Mouse (Mus musculus): ENCODE measurements around the gene Gpr157. TPM values are rescaled to one million over a fixed set of nuclear protein-coding genes. Genes with fewer than 3 reads are reported as not detected.

Gpr157 gene
- total and polyA plus RNA-seq, 2 experiments from 2014 or later = 0.74 to 5.4 TPM

GRCm38 (mm10) chr4:150091887-150092582 is 4.9 kb downstream of the Gpr157 start:
- no peak for ATAC-seq
- no peak overlapping the region for H3K4me3 ChIP-seq (ENCODE audit: low read length)
- no peaks in the 10 kb centered on the region for H3K36me3 ChIP-seq (ENCODE audit: insufficient read depth, low read length)
- 88% methylated on average over 18 of the region's 18 CpGs for WGBS
- no peak overlapping the region for H3K27ac ChIP-seq
- peak; percentile 64 for TF ChIP-seq CTCF (IDR thresholded peaks at IDR 0.05; ENCODE audit: low read depth)
- no peaks in the 10 kb centered on the region for H3K9me3 ChIP-seq (ENCODE audit: low read length)
- DNase-seq (ENCODE audit: low spot score) = no peak
- H3K9ac ChIP-seq (replicated peaks; ENCODE audit: low read length) = no peak overlapping the region
- peaks cover 6% of the 10 kb centered on the region; the same call in 1 of the 2 replicates for H3K4me1 ChIP-seq (ENCODE audit: insufficient read depth, low read length)
- no peaks in the 10 kb centered on the region for H3K27me3 ChIP-seq (ENCODE audit: insufficient read depth, low read length)
- H3K4me2 ChIP-seq (ENCODE audit: low read depth, low read length) = no peak overlapping the region

DNA sequence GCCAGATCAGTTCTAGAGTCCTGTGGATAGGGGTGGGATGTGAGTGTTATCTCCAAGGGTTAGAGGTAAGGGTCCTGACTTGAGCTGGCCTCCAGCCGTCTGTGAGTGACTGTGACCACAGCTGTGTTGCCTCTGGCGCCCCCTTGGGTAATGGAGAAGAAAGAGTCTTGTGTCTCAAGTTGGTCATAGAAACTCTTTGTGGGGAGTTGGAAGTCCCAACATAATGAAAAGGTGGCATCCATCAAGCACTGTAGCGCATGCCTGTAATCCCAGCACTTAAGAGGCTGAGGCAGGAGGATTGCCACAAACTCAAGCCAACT is 5.4 kb downstream of the Gpr157 start:
- no peak; the same call in none of the 2 replicates for TF ChIP-seq CTCF (IDR thresholded peaks at IDR 0.05; ENCODE audit: low read depth)
- no peak for DNase-seq (ENCODE audit: low spot score)
- Histone ChIP-seq H3K27ac (no peak overlapping the region), H3K4me1 (ENCODE audit: insufficient read depth, low read length) (peaks cover 6% of the 10 kb centered on the region; the same call in 1 of the 2 replicates), H3K4me3 (ENCODE audit: low read length) (no peak overlapping the region), H3K9me3 (ENCODE audit: low read length) (no peaks in the 10 kb centered on the region), H3K9ac (replicated peaks; ENCODE audit: low read length) (no peak overlapping the region), H3K27me3 (ENCODE audit: insufficient read depth, low read length) (no peaks in the 10 kb centered on the region), H3K36me3 (ENCODE audit: insufficient read depth, low read length) (no peaks in the 10 kb centered on the region), H3K4me2 (ENCODE audit: low read depth, low read length) (no peak overlapping the region)
- WGBS = 59% methylated on average over 3 of the region's 3 CpGs
- ATAC-seq = no peak

- Histone ChIP-seq H3K27me3 (ENCODE audit: insufficient read depth, low read length) (no peaks in the 10 kb centered on the region), H3K4me3 (ENCODE audit: low read length) (no peak overlapping the region), H3K27ac (no peak overlapping the region), H3K4me2 (ENCODE audit: low read depth, low read length) (no peak overlapping the region), H3K9me3 (ENCODE audit: low read length) (no peaks in the 10 kb centered on the region), H3K36me3 (ENCODE audit: insufficient read depth, low read length) (no peaks in the 10 kb centered on the region), H3K4me1 (ENCODE audit: insufficient read depth, low read length) (no peaks in the 10 kb centered on the region), H3K9ac (replicated peaks; ENCODE audit: low read length) (no peak overlapping the region)
- ATAC-seq = no peak
- WGBS = 38% methylated on average over 10 of the region's 12 CpGs
- no peak for DNase-seq (ENCODE audit: low spot score)
- no peak for TF ChIP-seq CTCF (IDR thresholded peaks at IDR 0.05; ENCODE audit: low read depth)
These were observed 6.6 kb downstream of the Gpr157 start for GRCm38 (mm10) chr4:150093560-150094462.

- Histone ChIP-seq H3K27ac (no peak overlapping the region), H3K27me3 (ENCODE audit: insufficient read depth, low read length) (no peaks in the 10 kb centered on the region), H3K4me3 (ENCODE audit: low read length) (no peak overlapping the region), H3K36me3 (ENCODE audit: insufficient read depth, low read length) (no peaks in the 10 kb centered on the region), H3K9me3 (ENCODE audit: low read length) (no peaks in the 10 kb centered on the region), H3K4me2 (ENCODE audit: low read depth, low read length) (no peak overlapping the region), H3K9ac (replicated peaks; ENCODE audit: low read length) (no peak overlapping the region), H3K4me1 (ENCODE audit: insufficient read depth, low read length) (no peaks in the 10 kb centered on the region)
- 37% methylated on average over 5 of the region's 5 CpGs for WGBS
- TF ChIP-seq CTCF (IDR thresholded peaks at IDR 0.05; ENCODE audit: low read depth) = no peak
- DNase-seq (ENCODE audit: low spot score) (no peak), ATAC-seq (no peak)
These were observed 7.3 kb downstream of the Gpr157 start for GRCm38 (mm10) chr4:150094463-150094789.

- Histone ChIP-seq H3K9ac (replicated peaks; ENCODE audit: low read length) (no peak overlapping the region), H3K36me3 (ENCODE audit: insufficient read depth, low read length) (no peaks in the 10 kb centered on the region), H3K4me1 (ENCODE audit: insufficient read depth, low read length) (no peaks in the 10 kb centered on the region), H3K27me3 (ENCODE audit: insufficient read depth, low read length) (no peaks in the 10 kb centered on the region), H3K4me2 (ENCODE audit: low read depth, low read length) (no peak overlapping the region), H3K27ac (no peak overlapping the region), H3K9me3 (ENCODE audit: low read length) (no peaks in the 10 kb centered on the region), H3K4me3 (ENCODE audit: low read length) (no peak overlapping the region)
- TF ChIP-seq CTCF (IDR thresholded peaks at IDR 0.05; ENCODE audit: low read depth) = no peak
- DNase-seq (ENCODE audit: low spot score) = no peak
- WGBS = 80% methylated on average over 7 of the region's 7 CpGs
- no peak for ATAC-seq
These were observed 9.1 kb downstream of the Gpr157 start for GRCm38 (mm10) chr4:150096309-150096708.

DNA sequence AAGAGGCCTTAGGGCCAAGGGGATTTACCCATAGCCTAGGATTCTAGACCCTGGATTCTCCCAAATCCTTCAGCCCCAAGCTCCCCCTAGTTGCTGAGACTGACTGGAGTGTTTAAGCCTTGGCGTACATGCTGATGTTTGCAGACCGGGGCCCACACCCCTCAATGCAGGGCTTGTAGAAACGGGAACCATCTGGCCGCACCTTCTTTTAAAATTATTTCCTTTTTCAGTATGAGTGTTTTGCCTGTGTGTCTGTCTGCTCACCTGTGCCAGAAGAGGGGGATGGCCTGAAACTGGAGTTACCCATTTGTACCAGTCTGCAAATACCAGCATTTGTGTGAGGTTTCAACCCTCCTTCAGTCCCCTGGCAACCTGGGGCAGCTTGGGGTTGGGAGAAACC is 10.7 kb downstream of the Gpr157 start:
- TF ChIP-seq CTCF (IDR thresholded peaks at IDR 0.05; ENCODE audit: low read depth) = no peak
- Histone ChIP-seq H3K9ac (replicated peaks; ENCODE audit: low read length) (no peak overlapping the region), H3K27ac (no peak overlapping the region), H3K4me2 (ENCODE audit: low read depth, low read length) (no peak overlapping the region), H3K9me3 (ENCODE audit: low read length) (no peaks in the 10 kb centered on the region), H3K4me3 (ENCODE audit: low read length) (no peak overlapping the region), H3K36me3 (ENCODE audit: insufficient read depth, low read length) (no peaks in the 10 kb centered on the region), H3K4me1 (ENCODE audit: insufficient read depth, low read length) (no peaks in the 10 kb centered on the region), H3K27me3 (ENCODE audit: insufficient read depth, low read length) (no peaks in the 10 kb centered on the region)
- WGBS = 90% methylated on average over 4 of the region's 4 CpGs
- ATAC-seq = no peak
- DNase-seq (ENCODE audit: low spot score) = no peak

DNA sequence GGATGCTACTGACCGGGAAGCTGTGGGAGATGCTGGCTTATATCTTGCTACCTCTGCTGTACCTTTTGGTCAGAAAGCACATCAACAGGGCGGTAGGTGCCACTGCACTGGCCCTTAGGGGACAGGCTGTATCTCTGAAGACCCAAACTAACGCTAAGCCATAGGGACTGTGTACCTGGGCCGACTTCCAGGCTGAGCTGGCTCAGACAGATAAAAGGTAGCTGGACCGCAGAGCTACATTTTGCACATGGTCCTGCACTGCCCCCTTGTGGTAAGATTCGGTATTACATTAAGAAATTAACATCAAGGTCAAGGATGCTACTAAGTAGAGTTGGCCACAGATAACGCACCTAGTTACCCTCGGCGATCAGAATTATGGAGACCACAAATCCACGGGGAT is 11.7 kb downstream of the Gpr157 start:
- peak; percentile 57 for ATAC-seq
- H3K4me2 ChIP-seq (ENCODE audit: low read depth, low read length) = no peak overlapping the region
- no peak overlapping the region for H3K4me3 ChIP-seq (ENCODE audit: low read length)
- no peak overlapping the region for H3K9ac ChIP-seq (replicated peaks; ENCODE audit: low read length)
- no peaks in the 10 kb centered on the region for H3K27me3 ChIP-seq (ENCODE audit: insufficient read depth, low read length)
- TF ChIP-seq CTCF (IDR thresholded peaks at IDR 0.05; ENCODE audit: low read depth) = peak; percentile 99
- no peaks in the 10 kb centered on the region for H3K9me3 ChIP-seq (ENCODE audit: low read length)
- H3K4me1 ChIP-seq (ENCODE audit: insufficient read depth, low read length) = no peaks in the 10 kb centered on the region
- peak; percentile 85 for DNase-seq (ENCODE audit: low spot score)
- WGBS = 20% methylated on average over 10 of the region's 10 CpGs
- H3K36me3 ChIP-seq (ENCODE audit: insufficient read depth, low read length) = no peaks in the 10 kb centered on the region
- no peak overlapping the region for H3K27ac ChIP-seq
